Mouse (Mus musculus): ENCODE data around the gene Trpc2.

DNA sequence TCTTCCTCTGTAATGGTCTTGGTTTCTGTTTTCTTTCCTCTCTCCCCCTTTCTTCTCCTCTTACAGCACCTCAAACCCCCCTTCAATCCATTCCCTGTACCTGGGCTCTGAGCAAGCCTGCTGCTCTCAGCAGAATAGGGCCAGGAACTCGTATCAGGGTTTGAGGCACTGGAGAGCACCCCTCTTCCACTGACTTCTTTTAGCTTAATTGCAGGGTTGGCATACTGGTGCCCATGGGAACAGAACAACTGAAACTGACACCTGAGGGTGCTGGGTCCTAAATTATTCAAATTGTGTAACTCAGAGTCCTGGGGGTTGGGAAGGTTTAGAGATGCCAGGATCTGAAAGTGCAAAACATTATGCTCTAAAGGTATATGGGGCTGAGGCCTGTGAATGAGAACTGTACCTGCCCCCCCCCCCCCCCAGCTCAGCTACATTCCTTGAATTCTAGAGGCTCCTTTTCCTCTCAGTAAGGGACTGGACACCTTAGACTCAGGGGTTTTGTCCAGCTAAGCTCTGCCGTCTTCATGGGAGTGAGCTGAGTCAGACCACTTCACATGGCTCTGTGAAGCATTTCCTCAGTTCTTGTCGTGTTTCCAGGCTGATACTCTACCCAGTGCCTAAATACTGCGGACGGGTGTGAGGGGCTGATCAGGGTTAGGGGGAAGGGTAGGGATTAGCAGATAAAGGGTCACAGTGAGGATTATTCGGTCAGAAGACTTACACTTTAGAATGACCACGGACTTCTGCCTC lies 33.8 kb downstream of the Trpc2 start, which contains the start of gene Chrna10:
- TF ChIP-seq POLR2A (IDR thresholded peaks at IDR 0.05; ENCODE audit: borderline replicate concordance, extremely low read depth, insufficient read depth, insufficient read length, poor library complexity, severe bottlenecking) = no peak
- no peak for TF ChIP-seq CTCF (IDR thresholded peaks at IDR 0.05; ENCODE audit: borderline replicate concordance, extremely low read depth, insufficient read depth, insufficient read length)
